10 mouse cellular contexts compared by ENCODE assay signal in genomic region chr11:100735134-100735865, GRCm38 (mm10). TPM values are rescaled to one million over a fixed set of nuclear protein-coding genes. Genes with fewer than 3 reads are reported as not detected.
DNase-seq lines count a peak whose midpoint lies in the region; ATAC-seq and TF ChIP-seq lines count a peak whose summit lies in the region.
"Had no signal": no experiment of that assay in that cellular context is flagged by ENCODE, and none has a peak within 500 bp of the region (broad histone marks: within the 10 kb centered on the region; RNA-seq: fewer than 3 reads in every experiment).

No protein-coding gene starts in this region.

- no peak overlapping the region for H3ac ChIP-seq in myocyte (ENCODE audit: control insufficient read depth, insufficient read length)

- peaks cover 4% of the 10 kb centered on the region for H3K27me3 ChIP-seq in limb, embryonic 12.5 days
- H3K27me3 ChIP-seq in limb, embryonic 10.5 days (ENCODE audit: low read depth, poor library complexity, severe bottlenecking) = no peaks in the 10 kb centered on the region
- H3K27me3 ChIP-seq in CH12.LX (replicated peaks) (no peaks in the 10 kb centered on the region), myocyte (ENCODE audit: control insufficient read depth, insufficient read depth, insufficient read length) (no peaks in the 10 kb centered on the region)
- H3K27me3 ChIP-seq in forebrain, embryonic 11.5 days (ENCODE audit: control insufficient read depth, insufficient read depth, low read length) = no peaks in the 10 kb centered on the region
- H3K27me3 ChIP-seq: hindbrain, embryonic 15.5 days had no signal

- TF ChIP-seq EP300 in CH12.LX (IDR thresholded peaks at IDR 0.05; ENCODE audit: low read length) = peak; percentile 60

- WGBS in limb, embryonic 12.5 days = 93% methylated on average over 9 of the region's 9 CpGs
- 91% methylated on average over 9 of the region's 9 CpGs for WGBS in limb, embryonic 10.5 days
- WGBS in forebrain, embryonic 11.5 days = 92% methylated on average over 9 of the region's 9 CpGs

- no peak overlapping the region for H3K4me3 ChIP-seq in limb, embryonic 12.5 days (replicated peaks)
- H3K4me3 ChIP-seq in limb, embryonic 10.5 days = no peak overlapping the region
- H3K4me3 ChIP-seq in CH12.LX (replicated peaks in 1 of 3; ENCODE audit: low read depth in 2 of 3, low read length in 2 of 3, poor library complexity in 1 of 3) = peak overlapping the region; percentile 62 to 100 (median 75)
- no peak overlapping the region for H3K4me3 ChIP-seq in myocyte
- H3K4me3 ChIP-seq in forebrain, embryonic 11.5 days (ENCODE audit: low read depth, low read length) = no peak overlapping the region
- H3K4me3 ChIP-seq: hindbrain, embryonic 15.5 days had no signal

- H3K4me2 ChIP-seq in limb, embryonic 12.5 days = no peak overlapping the region
- H3K4me2 ChIP-seq in CH12.LX (ENCODE audit: insufficient read depth, low read depth, poor library complexity, severe bottlenecking) = peak overlapping the region; percentile 97
- H3K4me2 ChIP-seq in myocyte (ENCODE audit: low read depth) = peak overlapping the region; percentile 96
- H3K4me2 ChIP-seq in forebrain, embryonic 11.5 days (ENCODE audit: low read depth, low read length, severe bottlenecking) = no peak overlapping the region

- in situ Hi-C loops in CH12.LX (cut with MboI; ENCODE audit: low pct_ligation_motif_present, low pct_unique_long_range_greater_than_20kb, low sequenced_read_pairs) = no loop called here

- TF ChIP-seq CTCF in CH12.LX (conservative IDR thresholded peaks at IDR 0.05 in 1 of 2, IDR thresholded peaks at IDR 0.05 in 1 of 2; ENCODE audit: low read depth in 2 of 2, low read length in 2 of 2) = no peak

- TF ChIP-seq POLR2A in CH12.LX (IDR thresholded peaks at IDR 0.05; ENCODE audit: low read depth, low read length) (no peak), myocyte (IDR thresholded peaks at IDR 0.05; ENCODE audit: insufficient read length, low read depth) (no peak)

- peaks cover 16% of the 10 kb centered on the region for H3K36me3 ChIP-seq in limb, embryonic 12.5 days
- H3K36me3 ChIP-seq in limb, embryonic 10.5 days = peaks cover 35% of the 10 kb centered on the region
- peaks cover 21 to 46% of the 10 kb centered on the region in 2 experiments for H3K36me3 ChIP-seq in CH12.LX (replicated peaks in 1 of 2; ENCODE audit: control insufficient read depth in 1 of 2, insufficient read depth in 1 of 2, low read length in 1 of 2)
- H3K36me3 ChIP-seq in myocyte (ENCODE audit: control insufficient read depth, insufficient read depth) = peaks cover 12% of the 10 kb centered on the region
- H3K36me3 ChIP-seq in forebrain, embryonic 11.5 days (ENCODE audit: control insufficient read depth, insufficient read depth, low read length) = no peaks in the 10 kb centered on the region

- H3K27ac ChIP-seq in limb, embryonic 12.5 days = no peak overlapping the region
- no peak overlapping the region for H3K27ac ChIP-seq in limb, embryonic 10.5 days
- H3K27ac ChIP-seq in CH12.LX (ENCODE audit: insufficient read depth, low read depth) = peak overlapping the region; percentile 69
- H3K27ac ChIP-seq in forebrain, embryonic 11.5 days (ENCODE audit: low read depth, low read length) = no peak overlapping the region
- H3K27ac ChIP-seq: hindbrain, embryonic 15.5 days had no signal

- DNase-seq in limb, embryonic 10.5 days (ENCODE audit: low spot score) = no peak
- peak; percentile 61 for DNase-seq in CH12.LX (ENCODE audit: extremely low read depth)
- peak; percentile 43 for DNase-seq in adipocyte (ENCODE audit: low spot score)
- no peak for DNase-seq in adrenal gland, postnatal 14 days
- no peak for DNase-seq in forebrain, embryonic 11.5 days (ENCODE audit: low spot score)
- DNase-seq: adrenal gland, postnatal 10 days had no signal

- no peak for ATAC-seq in limb, embryonic 12.5 days (ENCODE audit: insufficient number of reproducible peaks, insufficient read depth, low FRiP score, low TSS enrichment, low read depth)
- no peak for ATAC-seq in forebrain, embryonic 11.5 days (replicated peaks; ENCODE audit: low FRiP score)

- dilution Hi-C loops in CH12.LX (cut with MboI; ENCODE audit: extremely low pct_ligation_motif_present, extremely low pct_unique_long_range_greater_than_20kb, low sequenced_read_pairs) = no loop called here

- no peak for TF ChIP-seq RAD21 in CH12.LX (IDR thresholded peaks at IDR 0.05; ENCODE audit: low read depth, low read length)

- H3K9me3 ChIP-seq in limb, embryonic 12.5 days = no peaks in the 10 kb centered on the region
- no peaks in the 10 kb centered on the region for H3K9me3 ChIP-seq in limb, embryonic 10.5 days (replicated peaks)
- no peaks in the 10 kb centered on the region for H3K9me3 ChIP-seq in CH12.LX (replicated peaks; ENCODE audit: low read length)
- H3K9me3 ChIP-seq in forebrain, embryonic 11.5 days (ENCODE audit: control insufficient read depth, low read length) = no peaks in the 10 kb centered on the region
- H3K9me3 ChIP-seq: hindbrain, embryonic 15.5 days had no signal

- H3K79me2 ChIP-seq in CH12.LX (replicated peaks; ENCODE audit: control insufficient read depth, extremely low read depth, insufficient read depth, poor library complexity, severe bottlenecking) (peaks cover 74% of the 10 kb centered on the region), myocyte (ENCODE audit: control insufficient read depth, insufficient read depth) (peaks cover 77% of the 10 kb centered on the region)

- peaks cover 10% of the 10 kb centered on the region for H3K4me1 ChIP-seq in limb, embryonic 12.5 days (replicated peaks)
- peaks cover 22% of the 10 kb centered on the region for H3K4me1 ChIP-seq in limb, embryonic 10.5 days
- peaks cover 8 to 63% of the 10 kb centered on the region in 2 experiments for H3K4me1 ChIP-seq in CH12.LX (ENCODE audit: control insufficient read depth in 1 of 2, insufficient read depth in 2 of 2)
- H3K4me1 ChIP-seq in forebrain, embryonic 11.5 days (replicated peaks; ENCODE audit: control insufficient read depth, insufficient read depth, low read length) = no peaks in the 10 kb centered on the region; the same call in 1 of the 2 replicates

- peak overlapping the region; percentile 92 for H3K9ac ChIP-seq in limb, embryonic 12.5 days (replicated peaks)
- H3K9ac ChIP-seq in CH12.LX (ENCODE audit: insufficient read depth, low read depth) = peak overlapping the region; percentile 95
- no peak overlapping the region for H3K9ac ChIP-seq in forebrain, embryonic 11.5 days (ENCODE audit: low read length)
- H3K9ac ChIP-seq: hindbrain, embryonic 15.5 days had no signal

TF ChIP-seq in CH12.LX, 34 proteins besides CTCF, POLR2A, EP300 and RAD21 (continues in another document):
- TF ChIP-seq ELF1 (IDR thresholded peaks at IDR 0.05; ENCODE audit: low read depth, low read length) = no peak

TF ChIP-seq in myocyte, 11 proteins besides CTCF, POLR2A, EP300 and RAD21 (continues in another document):
- no peak for TF ChIP-seq E2F4 (IDR thresholded peaks at IDR 0.05; ENCODE audit: insufficient read depth)

RNA-seq across cellular contexts. Expression of gene Rab5c, which starts 2.7 kb away (rescaled TPM):
- polyA plus RNA-seq in limb, embryonic 12.5 days (2016; fragmentation: Nextera tagmentation; extraction: Ambion mirVana) = 14.3 and 24.3 TPM in 2 replicates
- polyA plus RNA-seq in limb, embryonic 10.5 days (2016; fragmentation: Nextera tagmentation; extraction: Ambion mirVana) = 13.1 and 16.8 TPM in 2 replicates
- total RNA-seq in CH12.LX (2012; rRNA removed) (121 and 144 TPM in 2 replicates), CH12.LX (2014; rRNA removed) (135 and 150 TPM in 2 replicates)
- polyA plus RNA-seq in CH12.LX (2012; ENCODE audit: insufficient read length, low read depth) (144 and 156 TPM in 2 replicates), myocyte (2012; fragmentation: generic; extraction: Trizol) (128 TPM)
- total RNA-seq in adrenal gland, postnatal 14 days (2021) = 170 and 175 TPM in 2 replicates
- polyA plus RNA-seq in forebrain, embryonic 11.5 days (2014; fragmentation: Nextera tagmentation; extraction: Ambion mirVana) = 39.4 and 50.5 TPM in 2 replicates

RNA-seq across cellular contexts. Expression of gene Hspb9, which starts 21.6 kb away (rescaled TPM):
- 0.47 TPM in 1 of 2 replicates, not detected in the other for polyA plus RNA-seq in limb, embryonic 12.5 days (2016; fragmentation: Nextera tagmentation; extraction: Ambion mirVana)
- polyA plus RNA-seq in limb, embryonic 10.5 days (2016; fragmentation: Nextera tagmentation; extraction: Ambion mirVana) = 0.31 and 0.56 TPM in 2 replicates
- not detected in 2 replicates for total RNA-seq in CH12.LX (2012; rRNA removed)
- not detected in 2 replicates for total RNA-seq in CH12.LX (2014; rRNA removed)
- polyA plus RNA-seq in CH12.LX (2012; ENCODE audit: insufficient read length, low read depth) = 0.54 and 0.57 TPM in 2 replicates
- 0.23 TPM for polyA plus RNA-seq in myocyte (2012; fragmentation: generic; extraction: Trizol)
- not detected in 2 replicates for total RNA-seq in adrenal gland, postnatal 14 days (2021)
- polyA plus RNA-seq in forebrain, embryonic 11.5 days (2014; fragmentation: Nextera tagmentation; extraction: Ambion mirVana) = 0.36 and 0.45 TPM in 2 replicates
- total RNA-seq: layer of hippocampus, postnatal 25 days had no signal

RNA-seq across cellular contexts. Expression of gene Kat2a, which starts 23.0 kb away (rescaled TPM):
- 64.0 and 65.8 TPM in 2 replicates for polyA plus RNA-seq in limb, embryonic 12.5 days (2016; fragmentation: Nextera tagmentation; extraction: Ambion mirVana)
- 77.2 and 87.7 TPM in 2 replicates for polyA plus RNA-seq in limb, embryonic 10.5 days (2016; fragmentation: Nextera tagmentation; extraction: Ambion mirVana)
- total RNA-seq in CH12.LX (2012; rRNA removed) (30.7 and 34.2 TPM in 2 replicates), CH12.LX (2014; rRNA removed) (25.3 and 27.2 TPM in 2 replicates)
- polyA plus RNA-seq in CH12.LX (2012; ENCODE audit: insufficient read length, low read depth) (81.0 and 82.9 TPM in 2 replicates), myocyte (2012; fragmentation: generic; extraction: Trizol) (29.9 TPM)
- total RNA-seq in adrenal gland, postnatal 14 days (2021) = 39.9 and 44.6 TPM in 2 replicates
- polyA plus RNA-seq in forebrain, embryonic 11.5 days (2014; fragmentation: Nextera tagmentation; extraction: Ambion mirVana) = 80.7 and 82.0 TPM in 2 replicates

RNA-seq across cellular contexts. Expression of gene Kcnh4, which starts 24.4 kb away (rescaled TPM):
- not detected in 2 replicates for polyA plus RNA-seq in limb, embryonic 12.5 days (2016; fragmentation: Nextera tagmentation; extraction: Ambion mirVana)
- polyA plus RNA-seq in limb, embryonic 10.5 days (2016; fragmentation: Nextera tagmentation; extraction: Ambion mirVana) = not detected in 2 replicates
- 1.8 and 2.2 TPM in 2 replicates for total RNA-seq in CH12.LX (2012; rRNA removed)
- 0.87 and 1.0 TPM in 2 replicates for total RNA-seq in CH12.LX (2014; rRNA removed)
- 3.4 and 4.0 TPM in 2 replicates for polyA plus RNA-seq in CH12.LX (2012; ENCODE audit: insufficient read length, low read depth)
- polyA plus RNA-seq in myocyte (2012; fragmentation: generic; extraction: Trizol) = 0.05 TPM
- 0.11 and 0.15 TPM in 2 replicates for total RNA-seq in adrenal gland, postnatal 14 days (2021)
- polyA plus RNA-seq in forebrain, embryonic 11.5 days (2014; fragmentation: Nextera tagmentation; extraction: Ambion mirVana) = 2.7 and 3.1 TPM in 2 replicates

RNA-seq across cellular contexts. Expression of gene Hcrt, which starts 27.4 kb away (rescaled TPM):
- not detected in 2 replicates for polyA plus RNA-seq in limb, embryonic 12.5 days (2016; fragmentation: Nextera tagmentation; extraction: Ambion mirVana)
- polyA plus RNA-seq in limb, embryonic 10.5 days (2016; fragmentation: Nextera tagmentation; extraction: Ambion mirVana) = not detected in 2 replicates
- total RNA-seq in CH12.LX (2012; rRNA removed) = not detected in 2 replicates
- total RNA-seq in CH12.LX (2014; rRNA removed) = not detected in 2 replicates
- polyA plus RNA-seq in CH12.LX (2012; ENCODE audit: insufficient read length, low read depth) = not detected in 2 replicates
- not detected for polyA plus RNA-seq in myocyte (2012; fragmentation: generic; extraction: Trizol)
- total RNA-seq in adrenal gland, postnatal 14 days (2021) = not detected in 2 replicates
- polyA plus RNA-seq in forebrain, embryonic 11.5 days (2014; fragmentation: Nextera tagmentation; extraction: Ambion mirVana) = not detected in 2 replicates
- total RNA-seq: adrenal gland, postnatal 10 days; layer of hippocampus, postnatal 25 days had no signal

Comparison
In these comparisons a context has a peak if more than half of its experiments do, and no peak if none do; other contexts are left out.
1. H3K4me2 ChIP-seq: peak in CH12.LX (single experiment) and myocyte (single experiment); none in limb, embryonic 12.5 days (single experiment) and forebrain, embryonic 11.5 days (single experiment).
2. H3K4me3 ChIP-seq: peak in CH12.LX (3 of 3); none in limb, embryonic 12.5 days (single experiment), limb, embryonic 10.5 days (single experiment), myocyte (single experiment) and forebrain, embryonic 11.5 days (single experiment).
3. DNase-seq: peak in CH12.LX (single experiment) and adipocyte (single experiment); none in limb, embryonic 10.5 days (single experiment), adrenal gland, postnatal 14 days (single experiment) and forebrain, embryonic 11.5 days (single experiment).